Mouse (Mus musculus) kidney, postnatal 0 days (tissue): ENCODE results near the gene Agtrap. TPM values are rescaled to one million over a fixed set of nuclear protein-coding genes. Genes with fewer than 3 reads are reported as not detected.
A peak's percentile ranks its signal among the peaks of the same experiment; 100 is the strongest.

Experiments
- ATAC-seq: fragments of 200-750 bp; cut with Nextera tagmentation; replicated peaks from 2 replicates; pipeline ENCODE4 v1.8.0; 2017; ENCODE audit warnings: low read depth, moderate number of reproducible peaks, moderate TSS enrichment, moderate library complexity; ENCODE audit not compliant: low FRiP score
- DNase-seq: peaks from one replicate; pipeline ENCODE4 v3.0.0-alpha.2; 2016; ENCODE audit warnings: low spot score
- H3K27ac ChIP-seq: fragments of 300-500 bp; sonication (generic); 2 replicates; pipeline ENCODE4 v1.5.1; 2014; ENCODE audit warnings: mild to moderate bottlenecking
- H3K27me3 ChIP-seq: fragments of 300-500 bp; sonication (generic); 2 replicates; pipeline ENCODE4 v1.6.1; 2014; ENCODE audit warnings: low read length, mixed read lengths; ENCODE audit not compliant: insufficient read depth
- H3K36me3 ChIP-seq: fragments of 300-500 bp; sonication (generic); 2 replicates; pipeline ENCODE4 v1.6.1; 2014; ENCODE audit warnings: low read length, mixed read lengths; ENCODE audit not compliant: insufficient read depth
- H3K4me1 ChIP-seq: fragments of 300-500 bp; sonication (generic); replicated peaks from 2 replicates; pipeline ENCODE4 v1.6.1; 2014; ENCODE audit warnings: antibody characterized with exemption, low read length, mixed read lengths; ENCODE audit not compliant: insufficient read depth
- H3K4me2 ChIP-seq: fragments of 300-500 bp; sonication (generic); 2 replicates; pipeline ENCODE4 v1.6.1; 2014; ENCODE audit warnings: mild to moderate bottlenecking, low read length, moderate library complexity, mixed read lengths
- H3K4me3 ChIP-seq: fragments of 300-500 bp; sonication (generic); replicated peaks from 2 replicates; pipeline ENCODE4 v1.5.1; 2014; ENCODE audit warnings: low read depth, low read length
- H3K9ac ChIP-seq: fragments of 300-500 bp; sonication (generic); 2 replicates; pipeline ENCODE4 v1.6.1; 2014; ENCODE audit warnings: low read depth, low read length
- H3K9me3 ChIP-seq: fragments of 300-500 bp; sonication (generic); replicated peaks from 2 replicates; pipeline ENCODE4 v1.6.1; 2016; ENCODE audit warnings: low read length, inconsistent platforms, mixed read lengths
- CTCF ChIP-seq: IDR thresholded peaks from 2 replicates; pipeline ENCODE4 v1.5.1; 2016; ENCODE audit warnings: antibody characterized with exemption, low read depth, mild to moderate bottlenecking, moderate library complexity
- WGBS: fragments of 180-500 bp; shearing (Covaris S2); extraction: QIAGEN DNeasy Blood & Tissue Kit; methylation state at CpG from one replicate; pipeline ENCODE4 v1.1.7; 2014; 5-methylcytosine and 5-hydroxymethylcytosine counted together
- polyA plus RNA-seq: library from polyadenylated mRNA; unstranded; fragments of >200 nt; fragmentation: Nextera tagmentation; extraction: Ambion mirVana; gene quantifications from 2 replicates; pipeline ENCODE4 v1.2.1, GENCODE M21; 2015

Gene Agtrap
- polyA plus RNA-seq, 1 experiment from 2014 or later: 38.9 TPM

GRCm38 (mm10) chr4:148095081-148095480, 7.2 kb upstream of the Agtrap start:
- TF ChIP-seq CTCF: no peak
- H3K9me3 ChIP-seq: no peaks in the 10 kb centered on the region
- ATAC-seq (no peak), DNase-seq (no peak)
- no peak overlapping the region for H3K4me3 ChIP-seq
- H3K9ac ChIP-seq: no peak overlapping the region
- no peaks in the 10 kb centered on the region for H3K4me1 ChIP-seq
- WGBS: 74% methylated on average over 4 of the region's 4 CpGs
- no peak overlapping the region for H3K27ac ChIP-seq
- no peaks in the 10 kb centered on the region for H3K36me3 ChIP-seq
- no peak overlapping the region for H3K4me2 ChIP-seq
- H3K27me3 ChIP-seq: no peaks in the 10 kb centered on the region

- Histone ChIP-seq H3K4me2 (no peak overlapping the region), H3K9ac (no peak overlapping the region), H3K4me1 (no peaks in the 10 kb centered on the region), H3K9me3 (no peaks in the 10 kb centered on the region), H3K36me3 (no peaks in the 10 kb centered on the region), H3K4me3 (no peak overlapping the region), H3K27ac (no peak overlapping the region), H3K27me3 (no peaks in the 10 kb centered on the region)
- DNase-seq (peak; percentile 11), ATAC-seq (no peak)
- 84% methylated on average over 5 of the region's 5 CpGs for WGBS
- TF ChIP-seq CTCF: peak; percentile 22; the same call in 1 of the 2 replicates
Measured at GRCm38 (mm10) chr4:148094161-148094560, 6.3 kb upstream of the Agtrap start.

DNA sequence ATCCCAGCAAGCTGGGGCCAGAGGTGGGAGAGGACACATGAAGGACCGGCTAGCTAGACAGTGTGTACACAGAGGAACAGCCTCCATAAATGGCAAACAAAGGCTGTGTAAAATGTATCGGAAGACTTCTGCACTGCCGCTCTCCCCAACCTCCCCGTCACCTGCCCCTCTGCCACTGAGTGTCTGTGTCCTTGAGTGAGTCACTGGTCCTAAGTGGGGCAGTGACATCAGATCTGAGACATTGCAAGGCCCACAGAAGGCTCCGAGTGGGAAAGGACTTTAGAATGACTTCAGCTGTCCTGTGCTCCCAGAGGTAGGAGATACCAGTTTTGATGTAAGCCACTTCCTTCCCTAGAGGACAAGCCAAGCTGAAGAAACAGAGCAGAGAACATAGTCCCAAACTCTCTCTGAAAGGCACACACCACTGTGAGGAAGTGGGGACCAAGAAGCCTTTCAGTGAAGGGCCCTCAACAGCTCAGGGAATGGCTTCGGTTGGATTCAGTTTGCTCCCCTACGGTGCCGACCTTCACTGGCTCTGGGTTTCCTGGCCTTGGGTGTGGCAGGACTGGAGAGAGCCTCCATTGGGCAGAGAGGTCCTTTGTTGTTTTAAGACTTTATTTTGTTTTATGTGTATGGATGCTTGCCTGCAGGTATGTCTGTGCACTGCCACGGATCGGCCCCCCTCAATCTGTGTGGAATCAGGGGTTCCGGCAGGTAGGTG, 4.9 kb upstream of the Agtrap start:
- Histone ChIP-seq H3K27ac (no peak overlapping the region), H3K4me1 (no peaks in the 10 kb centered on the region), H3K9ac (no peak overlapping the region), H3K4me3 (no peak overlapping the region), H3K27me3 (no peaks in the 10 kb centered on the region), H3K4me2 (no peak overlapping the region), H3K9me3 (no peaks in the 10 kb centered on the region), H3K36me3 (no peaks in the 10 kb centered on the region)
- ATAC-seq (no peak), DNase-seq (no peak)
- no peak for TF ChIP-seq CTCF
- WGBS: 90% methylated on average over 11 of the region's 11 CpGs

DNA sequence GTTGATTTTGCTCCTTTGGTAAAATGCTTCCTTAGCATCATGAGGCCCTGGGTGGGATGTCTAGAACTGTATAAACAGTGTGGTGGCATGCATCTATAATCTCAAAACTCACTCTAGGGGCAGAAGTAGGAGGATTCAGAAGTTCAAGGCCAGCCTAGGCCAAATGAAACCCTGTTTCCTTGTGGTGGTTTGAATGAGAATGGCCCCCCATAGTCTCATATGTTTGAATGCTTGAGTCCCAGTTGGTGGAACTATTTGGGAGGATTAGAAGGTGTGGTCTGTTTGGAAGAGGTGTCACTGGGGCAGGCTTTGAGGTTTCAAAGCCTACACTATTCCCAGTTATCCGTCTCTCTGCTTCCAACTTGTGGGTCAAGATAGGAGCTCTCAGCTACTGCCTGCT, 3.4 kb upstream of the Agtrap start:
- no peaks in the 10 kb centered on the region for H3K9me3 ChIP-seq
- H3K4me2 ChIP-seq: no peak overlapping the region
- no peaks in the 10 kb centered on the region for H3K36me3 ChIP-seq
- 95% methylated on average over 1 of the region's 1 CpGs for WGBS
- no peak overlapping the region for H3K4me3 ChIP-seq
- ATAC-seq (no peak), DNase-seq (no peak)
- H3K27ac ChIP-seq: no peak overlapping the region
- TF ChIP-seq CTCF: no peak
- H3K9ac ChIP-seq: no peak overlapping the region
- no peaks in the 10 kb centered on the region for H3K27me3 ChIP-seq
- peaks cover 7% of the 10 kb centered on the region for H3K4me1 ChIP-seq

- Histone ChIP-seq H3K4me3 (no peak overlapping the region), H3K9me3 (no peaks in the 10 kb centered on the region), H3K27me3 (no peaks in the 10 kb centered on the region), H3K4me2 (no peak overlapping the region), H3K9ac (no peak overlapping the region), H3K27ac (no peak overlapping the region), H3K36me3 (no peaks in the 10 kb centered on the region), H3K4me1 (peaks cover 9% of the 10 kb centered on the region)
- ATAC-seq: no peak
- WGBS: 73% methylated on average over 4 of the region's 4 CpGs
- no peak for TF ChIP-seq CTCF
- DNase-seq: no peak
Measured at GRCm38 (mm10) chr4:148089166-148089565, 1.3 kb upstream of the Agtrap start.

- ATAC-seq (peak; percentile 55), DNase-seq (peak; percentile 68)
- no peaks in the 10 kb centered on the region for H3K36me3 ChIP-seq
- H3K27me3 ChIP-seq: no peaks in the 10 kb centered on the region
- TF ChIP-seq CTCF: no peak
- H3K9ac ChIP-seq: peak overlapping the region; percentile 85
- peak overlapping the region; percentile 77 for H3K4me2 ChIP-seq
- H3K4me3 ChIP-seq: peak overlapping the region; percentile 80
- H3K27ac ChIP-seq: peak overlapping the region; percentile 80
- WGBS: 3% methylated on average over 30 of the region's 30 CpGs
- no peaks in the 10 kb centered on the region for H3K9me3 ChIP-seq
- peaks cover 25% of the 10 kb centered on the region for H3K4me1 ChIP-seq
Measured at GRCm38 (mm10) chr4:148087091-148087906, 532 bp downstream of the Agtrap start.
